Mouse (Mus musculus) mouse trophoblast stem cell (cell line): ENCODE measurements around the gene Tsku.

Experiments used
- in situ Hi-C, 2 experiments: fragments of 300-500 bp; cut with MseI, MboI; formaldehyde crosslinking; loops; 2 replicates in 1 of 2; 3 replicates in 1 of 2; pipeline ENCODE4 v1.15.1; 2025

Tsku gene

GRCm38 (mm10) chr7:98329651-98330374 lies 31.3 kb downstream of the Tsku start:
- in situ Hi-C loops: loop anchor here in 1 of 2 experiments (10.0 kb wide), 1 partner anchor 45 kb away; no protein-coding TSS in a partner anchor

GRCm38 (mm10) chr7:98328311-98328710 lies 32.8 kb downstream of the Tsku start:
- in situ Hi-C loops: no loop called here

- in situ Hi-C loops: no loop called here
These were observed 35.1 kb downstream of the Tsku start for GRCm38 (mm10) chr7:98326051-98326450.

- in situ Hi-C loops: no loop called here
These were observed 36.9 kb downstream of the Tsku start for GRCm38 (mm10) chr7:98324228-98324627.

- in situ Hi-C loops: no loop called here
These were observed 37.7 kb downstream of the Tsku start for GRCm38 (mm10) chr7:98323288-98324019.

- in situ Hi-C loops: no loop called here
These were observed 38.7 kb downstream of the Tsku start for GRCm38 (mm10) chr7:98322415-98322814.

GRCm38 (mm10) chr7:98321083-98321482 lies 40.0 kb downstream of the Tsku start, which contains the start of gene Acer3:
Gene Acer3 (minus strand): TSS chr7:98321208.
- in situ Hi-C loops: no loop called here

- in situ Hi-C loops: no loop called here
These were observed 41.0 kb downstream of the Tsku start for GRCm38 (mm10) chr7:98320006-98320556.

- in situ Hi-C loops: no loop called here
These were observed 44.6 kb downstream of the Tsku start for GRCm38 (mm10) chr7:98316568-98316967.

- in situ Hi-C loops: no loop called here
These were observed 46.0 kb downstream of the Tsku start for GRCm38 (mm10) chr7:98315087-98315486.

GRCm38 (mm10) chr7:98312185-98312920 lies 48.8 kb downstream of the Tsku start:
- in situ Hi-C loops: no loop called here

GRCm38 (mm10) chr7:98310266-98310665 lies 50.9 kb downstream of the Tsku start:
- in situ Hi-C loops: no loop called here

GRCm38 (mm10) chr7:98309219-98310030 lies 51.7 kb downstream of the Tsku start:
- in situ Hi-C loops: no loop called here

- in situ Hi-C loops: no loop called here
These were observed 52.4 kb downstream of the Tsku start for GRCm38 (mm10) chr7:98308607-98309218.

GRCm38 (mm10) chr7:98307921-98308606 lies 53.1 kb downstream of the Tsku start:
- in situ Hi-C loops: no loop called here

GRCm38 (mm10) chr7:98307411-98307810 lies 53.7 kb downstream of the Tsku start:
- in situ Hi-C loops: no loop called here
